Mouse (Mus musculus): Measurements from ENCODE around the gene Slc25a23.

Gene Slc25a23

GRCm38 (mm10) chr17:57059486-57059977, at the start of gene Slc25a23:
Gene Slc25a23, minus strand, starts transcription at chr17:57059863.
- peak; percentile 76 to 82 for DNase-seq

GRCm38 (mm10) chr17:57108666-57109171, 49.1 kb upstream of the Slc25a23 start:
- DNase-seq: no peak

- DNase-seq: no peak
These were observed 48.5 kb upstream of the Slc25a23 start for GRCm38 (mm10) chr17:57108040-57108665.

- DNase-seq: no peak
These were observed 47.4 kb upstream of the Slc25a23 start for GRCm38 (mm10) chr17:57107064-57107463.

GRCm38 (mm10) chr17:57106035-57106368, 46.3 kb upstream of the Slc25a23 start:
- no peak for DNase-seq

GRCm38 (mm10) chr17:57105181-57106034, 45.7 kb upstream of the Slc25a23 start, which contains the start of gene Tnfsf9:
Gene Tnfsf9, plus strand, starts transcription at chr17:57105325.
- peak; percentile 37 to 44 for DNase-seq

GRCm38 (mm10) chr17:57104496-57104895, 44.8 kb upstream of the Slc25a23 start:
- no peak for DNase-seq

- DNase-seq: no peak
These were observed 42.6 kb upstream of the Slc25a23 start for GRCm38 (mm10) chr17:57102276-57102675.

GRCm38 (mm10) chr17:57099629-57100325, 40.1 kb upstream of the Slc25a23 start:
- DNase-seq: peak in 1 of 2 experiments; percentile 30

- no peak for DNase-seq
These were observed 38.7 kb upstream of the Slc25a23 start for GRCm38 (mm10) chr17:57098321-57098720.

- DNase-seq: peak; percentile 86 to 90
These were observed 36.9 kb upstream of the Slc25a23 start for GRCm38 (mm10) chr17:57096623-57096920.

- DNase-seq: peak in 1 of 2 experiments; percentile 31
These were observed 36.4 kb upstream of the Slc25a23 start for GRCm38 (mm10) chr17:57095855-57096622.

- no peak for DNase-seq
These were observed 34.6 kb upstream of the Slc25a23 start for GRCm38 (mm10) chr17:57094222-57094621.

- no peak for DNase-seq
These were observed 27.6 kb upstream of the Slc25a23 start, which contains the start of gene Tubb4a for GRCm38 (mm10) chr17:57087049-57087832. Gene Tubb4a, minus strand, starts transcription at chr17:57087782.

- DNase-seq: no peak
These were observed 26.5 kb upstream of the Slc25a23 start for GRCm38 (mm10) chr17:57085970-57086757.

- no peak for DNase-seq
These were observed 22.8 kb upstream of the Slc25a23 start for GRCm38 (mm10) chr17:57082481-57082880.

- DNase-seq: no peak
These were observed 21.7 kb upstream of the Slc25a23 start for GRCm38 (mm10) chr17:57081234-57081842.

GRCm38 (mm10) chr17:57079919-57080318, 20.3 kb upstream of the Slc25a23 start:
- DNase-seq: no peak

GRCm38 (mm10) chr17:57078336-57078735, 18.7 kb upstream of the Slc25a23 start, which contains the start of gene Dennd1c:
Gene Dennd1c, minus strand, starts transcription at chr17:57078514.
- DNase-seq: peak; percentile 82 to 90

GRCm38 (mm10) chr17:57076916-57077315, 17.3 kb upstream of the Slc25a23 start:
- peak; percentile 39 to 53 for DNase-seq
